Mouse (Mus musculus) kidney, adult 9 months (tissue): ENCODE measurements around the gene Ebf4.
A peak's percentile ranks its signal among the peaks of the same experiment; 100 is the strongest.
"Not testable (repeated sequence)": the region's sequence is repeated elsewhere in the genome, so short reads cannot be mapped to it uniquely, and the experiment has no call there.

Source experiments
- DNase-seq: peaks from one replicate; pipeline ENCODE4 v3.0.0; 2022

Ebf4 gene

DNA sequence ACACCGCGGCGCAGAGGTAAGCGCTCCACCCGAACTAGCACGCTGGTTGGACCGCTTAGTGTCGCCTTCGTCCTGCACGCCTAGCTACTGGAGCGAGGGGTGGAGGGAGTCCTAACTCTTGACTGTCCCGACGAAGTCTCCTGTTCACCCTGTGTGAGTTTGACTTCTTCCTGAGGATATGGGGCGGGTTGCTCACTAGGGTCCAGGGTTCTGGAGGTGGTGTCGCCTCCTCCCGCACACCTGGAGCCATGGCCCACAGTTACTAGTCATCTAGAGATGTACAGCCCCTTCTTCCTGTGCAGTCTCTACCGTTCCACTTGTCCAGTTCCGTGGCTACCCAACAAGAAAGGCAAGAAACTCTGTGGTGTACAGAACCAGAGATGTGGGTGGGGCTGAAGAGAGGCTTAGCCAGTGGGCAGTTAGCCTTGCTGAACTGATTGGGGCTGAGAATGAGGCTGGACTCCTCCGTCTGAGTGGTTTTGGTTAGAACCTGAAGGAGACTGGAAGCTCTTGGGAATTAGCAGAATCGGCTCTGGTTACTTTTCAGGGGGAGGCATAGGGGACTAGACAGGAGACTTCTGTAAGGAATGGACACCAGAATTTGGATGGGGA lies 1.3 kb downstream of the Ebf4 start:
- no peak for DNase-seq

DNA sequence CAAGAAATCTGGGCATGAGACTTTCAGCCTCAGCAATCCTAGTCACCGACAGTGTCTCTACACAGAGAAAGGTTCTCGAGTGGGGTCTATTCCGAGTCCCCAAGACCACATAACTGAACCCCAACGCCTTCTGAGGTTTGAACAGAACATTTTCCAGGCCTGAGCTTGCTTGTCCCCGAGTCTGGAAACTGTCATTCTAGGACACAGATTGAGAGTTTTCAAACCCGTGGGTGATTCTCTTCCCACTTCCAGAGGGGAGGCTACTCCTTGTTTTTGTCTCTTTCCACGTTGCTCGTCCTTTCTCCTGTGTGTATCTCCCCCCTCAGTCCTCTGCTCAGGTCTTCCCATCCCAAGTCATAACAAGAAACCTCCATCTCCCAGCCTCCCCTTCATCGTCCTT lies 2.6 kb downstream of the Ebf4 start:
- no peak for DNase-seq

DNA sequence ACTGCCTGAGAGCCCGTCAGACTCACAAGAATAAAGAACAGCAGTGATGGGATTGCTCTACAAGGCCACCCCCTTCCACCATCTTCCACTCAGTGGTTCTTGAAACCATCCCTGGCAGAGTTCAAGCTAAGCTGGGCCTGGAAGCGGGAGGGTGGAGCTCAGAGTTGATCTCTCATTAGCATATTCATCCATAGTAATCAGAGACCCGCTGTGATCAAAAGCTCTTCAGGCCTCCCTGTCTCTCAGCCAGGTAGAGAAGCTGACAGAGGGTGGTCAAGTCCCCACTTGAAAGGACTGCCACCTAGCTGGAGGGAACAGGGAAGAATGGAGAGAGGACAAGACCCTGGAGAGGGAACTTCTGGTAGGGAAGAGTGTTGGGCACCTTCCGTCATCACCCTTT lies 8.0 kb downstream of the Ebf4 start:
- no peak for DNase-seq

DNA sequence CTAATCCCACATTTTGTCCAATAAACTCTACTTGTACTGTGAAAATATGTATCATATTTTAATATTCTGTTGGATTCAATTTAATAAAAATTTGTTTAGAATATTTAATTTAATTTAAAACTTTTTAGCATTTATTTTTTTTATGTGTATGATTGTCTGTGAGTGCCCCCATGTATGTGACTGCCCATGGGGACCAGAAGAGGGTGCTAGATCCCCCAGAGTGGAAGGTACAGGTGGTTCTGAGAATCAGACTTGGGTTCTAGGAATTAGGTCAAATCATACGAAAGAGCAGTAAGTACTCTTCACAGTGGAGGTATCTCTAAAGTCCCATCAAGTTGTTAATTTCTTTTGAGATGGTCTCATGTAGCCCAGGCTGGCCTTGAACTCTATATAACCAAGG lies 32.1 kb downstream of the Ebf4 start:
- DNase-seq, result no peak

DNA sequence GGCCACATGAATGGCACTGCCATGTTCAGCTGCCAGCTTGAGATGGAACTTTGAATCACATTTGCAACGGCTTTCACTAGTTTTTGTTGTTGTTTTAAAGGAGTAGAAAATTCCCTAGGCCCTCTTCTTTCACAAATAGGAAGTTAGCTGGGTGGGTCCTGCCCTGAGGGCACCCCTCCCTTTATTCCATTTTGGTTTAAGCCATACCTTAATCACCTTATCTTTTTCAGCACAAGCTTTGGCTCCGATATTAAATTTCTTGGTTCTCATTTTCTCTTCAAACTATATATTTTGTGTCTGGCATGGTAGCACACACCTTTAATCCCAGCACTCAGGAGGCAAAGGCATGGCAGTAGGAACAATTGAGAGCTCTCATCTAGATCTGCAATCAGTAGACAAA lies 34.5 kb downstream of the Ebf4 start:
- no peak for DNase-seq

DNA sequence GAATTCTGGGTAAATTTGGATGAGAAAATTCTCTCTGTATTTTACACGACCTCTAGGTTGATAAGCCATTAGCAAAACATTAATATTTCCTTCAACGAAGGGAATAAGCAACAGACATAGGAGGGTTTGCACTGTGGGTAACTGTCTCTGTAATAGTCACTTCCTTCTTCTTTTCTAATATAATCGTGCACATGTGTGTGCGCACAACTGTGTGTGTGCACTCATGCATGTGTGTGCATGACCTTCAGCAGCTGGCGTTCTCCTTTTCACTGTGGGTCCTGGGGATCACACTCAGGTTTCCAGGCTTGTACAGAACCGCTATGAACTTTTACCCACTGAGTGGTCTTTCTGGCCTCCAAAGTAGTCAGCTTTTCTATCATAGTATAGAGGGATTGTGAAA lies 40.1 kb downstream of the Ebf4 start:
- no peak for DNase-seq

DNA sequence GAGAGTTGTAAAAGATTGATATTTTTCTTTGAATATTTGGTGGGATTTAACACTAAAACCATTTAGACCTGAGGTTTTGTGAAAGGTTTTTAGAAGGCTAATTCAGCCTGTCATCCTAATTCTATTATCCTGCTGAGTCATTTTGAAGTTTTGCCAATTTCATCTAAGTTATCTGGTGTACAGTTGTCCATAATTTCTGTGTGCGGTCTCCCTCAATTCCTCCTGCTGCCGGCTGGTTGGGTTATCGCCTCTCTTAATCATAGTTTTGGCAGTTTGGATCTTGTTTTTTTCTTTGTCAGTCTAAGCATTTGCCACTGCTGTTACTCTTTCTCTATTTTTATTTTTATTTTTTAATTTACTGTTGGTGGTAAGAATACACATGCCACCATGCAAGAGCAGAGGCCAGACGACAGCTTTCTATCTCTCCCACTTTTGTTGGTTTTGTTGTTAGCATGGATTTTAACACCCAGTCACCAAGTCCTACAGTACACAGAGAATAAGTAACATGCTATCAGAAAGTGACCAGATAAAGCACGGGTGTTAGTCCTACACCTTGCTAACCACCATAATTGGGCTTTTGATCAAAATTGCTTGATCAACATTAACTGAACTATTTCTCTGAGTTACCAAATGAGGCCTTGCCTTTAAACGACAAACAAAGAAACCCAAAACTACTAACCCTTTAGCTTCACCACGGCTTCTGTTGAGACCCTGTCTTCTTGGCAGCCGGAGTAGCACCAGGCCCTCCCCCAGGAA lies 45.7 kb downstream of the Ebf4 start:
- no peak for DNase-seq

DNA sequence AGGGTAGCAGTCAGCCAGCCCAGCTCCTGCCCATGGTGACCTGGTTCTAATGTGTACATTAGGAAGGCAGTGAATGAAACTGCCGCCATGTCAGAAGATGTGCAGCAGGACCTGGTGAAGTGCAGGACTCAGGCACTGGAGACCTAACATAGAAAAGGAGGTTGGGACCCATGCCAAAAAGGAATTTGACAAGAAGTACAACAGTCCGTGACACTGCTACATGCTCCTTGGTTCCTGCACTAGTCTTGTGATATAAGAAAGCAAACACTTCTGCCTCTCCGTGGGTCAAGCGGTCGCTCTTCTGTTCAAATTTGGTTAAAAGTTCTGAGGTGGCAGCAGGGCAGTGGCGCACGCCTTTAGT lies 46.2 kb downstream of the Ebf4 start:
- no peak for DNase-seq

DNA sequence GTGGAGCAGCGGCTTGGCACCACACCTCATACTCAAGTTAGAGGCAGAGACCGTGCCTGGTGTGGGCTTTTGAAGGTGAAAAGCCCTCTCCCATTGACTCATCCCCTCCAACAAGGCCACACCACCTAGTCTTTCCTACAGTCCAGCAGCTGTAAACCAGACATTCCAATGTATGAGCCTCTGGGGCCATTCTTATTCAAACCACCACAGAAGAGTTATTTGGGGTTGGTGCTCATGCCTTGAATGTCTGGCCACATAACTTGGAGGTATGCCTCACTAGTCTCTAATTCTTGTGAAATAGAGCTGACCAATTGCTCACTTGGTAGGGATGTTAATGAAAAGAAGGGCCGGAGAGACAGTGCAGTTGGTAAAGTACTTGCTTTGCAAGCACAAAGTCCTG lies 55.4 kb downstream of the Ebf4 start:
- no peak for DNase-seq

DNA sequence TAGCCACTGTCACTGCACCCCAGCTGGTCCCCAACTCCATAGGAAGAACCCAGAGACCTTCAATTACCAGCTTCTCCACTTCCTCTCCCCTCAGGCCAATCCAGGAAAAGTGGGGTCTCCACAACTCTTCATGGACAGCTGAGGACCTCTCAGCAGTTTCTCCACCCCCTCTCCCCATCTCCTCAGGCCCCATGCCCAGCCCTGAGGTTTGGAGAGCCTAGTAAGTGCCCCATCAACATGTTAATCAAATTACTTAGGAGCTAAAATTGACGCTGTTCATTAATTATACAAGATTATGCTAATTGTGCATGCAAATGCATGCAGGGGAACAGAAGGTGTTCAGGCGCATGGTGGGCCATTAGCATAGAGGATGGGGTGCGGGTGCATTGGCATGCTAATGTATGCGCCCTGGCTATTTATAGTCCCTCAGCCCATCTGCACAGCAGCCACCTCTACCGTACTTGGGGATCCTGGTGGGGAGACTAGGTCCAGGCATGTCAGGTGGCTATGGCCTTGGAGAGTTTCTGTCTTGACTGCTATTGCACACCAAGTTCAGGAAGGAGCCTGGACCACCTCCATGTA lies 56.9 kb downstream of the Ebf4 start:
- DNase-seq, result no peak

DNA sequence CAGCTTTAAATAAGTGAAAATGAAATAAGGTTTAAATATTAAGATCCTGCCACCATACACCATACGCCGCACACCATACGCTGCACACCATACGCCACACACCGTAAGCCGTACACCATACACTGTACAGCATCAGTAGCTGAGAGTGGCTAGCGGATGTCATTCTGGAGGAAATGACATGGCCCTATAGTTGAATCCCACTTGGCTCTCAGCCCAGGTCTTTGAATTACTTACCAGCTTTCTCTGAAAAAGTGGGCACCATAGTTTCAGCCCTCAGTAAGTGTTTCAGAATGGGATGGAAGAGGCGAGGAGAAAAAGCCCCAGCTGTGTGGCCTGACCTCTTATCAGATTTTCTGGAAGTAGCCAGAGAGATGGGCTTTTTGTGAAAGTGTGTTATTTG lies 58.4 kb downstream of the Ebf4 start:
- DNase-seq, result no peak

DNA sequence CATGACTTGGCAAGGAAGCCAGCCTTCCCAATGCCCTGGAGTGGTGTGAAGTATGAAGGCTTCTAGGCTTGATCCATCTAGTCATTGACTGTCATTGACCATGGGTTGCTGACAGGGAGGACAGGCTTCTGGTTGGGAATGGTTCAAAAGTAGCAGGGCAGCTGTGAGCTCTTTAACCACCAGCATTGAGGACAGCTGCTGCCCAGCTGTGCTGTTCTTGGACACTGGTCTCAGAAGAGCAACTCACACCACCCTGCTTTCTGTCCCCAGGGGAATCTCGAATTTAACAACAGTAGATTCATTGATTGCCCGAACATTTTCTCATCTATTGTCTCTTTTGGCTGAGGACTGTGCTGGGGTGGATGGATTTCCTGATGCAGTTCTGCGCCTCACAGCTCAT lies 58.9 kb downstream of the Ebf4 start:
- no peak for DNase-seq

DNA sequence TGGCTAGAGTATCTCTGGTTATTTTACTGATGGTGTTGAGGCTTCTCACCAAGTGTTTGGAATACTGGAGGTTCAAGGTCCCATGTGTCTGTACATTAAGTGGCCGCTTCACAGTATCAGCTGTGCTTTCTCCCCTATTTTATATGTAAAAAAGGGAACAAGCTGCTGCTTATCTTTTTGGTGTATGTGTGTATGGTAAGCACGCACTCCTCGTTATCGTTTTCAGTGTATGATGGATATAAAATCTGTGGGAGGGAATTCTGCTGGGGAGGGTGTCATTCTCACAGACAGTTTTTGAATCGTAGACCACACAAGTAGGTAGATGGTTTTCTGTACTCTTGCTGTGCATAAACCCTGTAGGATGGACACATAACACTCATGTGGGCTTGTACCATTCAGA lies 62.6 kb downstream of the Ebf4 start:
- no peak for DNase-seq

DNA sequence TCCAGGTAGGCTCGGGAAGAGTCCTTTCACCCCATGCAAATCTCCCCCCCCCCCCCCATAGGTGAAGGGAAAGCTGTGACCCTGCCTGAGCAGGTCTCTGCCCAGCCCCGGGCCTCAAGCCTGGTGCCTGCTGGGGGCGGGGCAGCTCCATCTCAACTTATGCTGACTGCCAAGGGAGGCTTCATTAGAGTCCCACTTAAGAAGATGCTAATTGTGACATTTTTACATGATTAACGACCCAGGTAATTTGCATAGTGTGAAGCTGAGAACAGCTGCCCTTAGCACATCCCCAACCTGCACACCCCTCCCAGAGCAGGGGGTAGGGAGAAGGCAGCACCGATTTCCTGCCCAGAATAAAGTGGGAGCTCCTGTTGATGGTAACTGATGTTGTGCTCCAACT lies 63.9 kb downstream of the Ebf4 start:
- DNase-seq, result no peak

DNA sequence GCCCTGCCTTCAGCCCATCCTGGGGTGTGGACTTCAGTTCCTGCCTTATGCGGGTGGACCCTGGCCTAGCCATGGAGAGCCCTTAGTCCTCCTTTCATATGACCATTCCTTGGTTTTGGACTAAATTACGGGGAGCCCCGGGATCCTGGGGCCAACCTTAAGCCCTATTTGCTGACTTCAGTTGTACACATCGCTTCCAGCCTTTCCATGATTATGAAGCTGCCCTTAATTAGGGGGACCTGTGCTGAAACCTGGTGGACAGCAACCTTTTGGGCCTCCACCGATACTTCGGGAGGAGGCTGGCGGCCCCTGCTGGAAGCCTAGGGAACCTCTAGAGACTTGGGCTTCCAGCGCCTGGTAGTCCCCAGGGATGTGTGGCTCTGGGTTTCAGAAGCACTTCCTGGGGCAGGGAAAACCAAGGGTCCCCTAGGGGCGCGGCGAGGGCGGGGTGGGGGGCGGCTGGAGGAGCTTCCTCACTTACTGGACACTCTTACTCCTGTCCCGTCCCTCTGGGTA lies 67.6 kb downstream of the Ebf4 start:
- DNase-seq, result peak; percentile 49

DNA sequence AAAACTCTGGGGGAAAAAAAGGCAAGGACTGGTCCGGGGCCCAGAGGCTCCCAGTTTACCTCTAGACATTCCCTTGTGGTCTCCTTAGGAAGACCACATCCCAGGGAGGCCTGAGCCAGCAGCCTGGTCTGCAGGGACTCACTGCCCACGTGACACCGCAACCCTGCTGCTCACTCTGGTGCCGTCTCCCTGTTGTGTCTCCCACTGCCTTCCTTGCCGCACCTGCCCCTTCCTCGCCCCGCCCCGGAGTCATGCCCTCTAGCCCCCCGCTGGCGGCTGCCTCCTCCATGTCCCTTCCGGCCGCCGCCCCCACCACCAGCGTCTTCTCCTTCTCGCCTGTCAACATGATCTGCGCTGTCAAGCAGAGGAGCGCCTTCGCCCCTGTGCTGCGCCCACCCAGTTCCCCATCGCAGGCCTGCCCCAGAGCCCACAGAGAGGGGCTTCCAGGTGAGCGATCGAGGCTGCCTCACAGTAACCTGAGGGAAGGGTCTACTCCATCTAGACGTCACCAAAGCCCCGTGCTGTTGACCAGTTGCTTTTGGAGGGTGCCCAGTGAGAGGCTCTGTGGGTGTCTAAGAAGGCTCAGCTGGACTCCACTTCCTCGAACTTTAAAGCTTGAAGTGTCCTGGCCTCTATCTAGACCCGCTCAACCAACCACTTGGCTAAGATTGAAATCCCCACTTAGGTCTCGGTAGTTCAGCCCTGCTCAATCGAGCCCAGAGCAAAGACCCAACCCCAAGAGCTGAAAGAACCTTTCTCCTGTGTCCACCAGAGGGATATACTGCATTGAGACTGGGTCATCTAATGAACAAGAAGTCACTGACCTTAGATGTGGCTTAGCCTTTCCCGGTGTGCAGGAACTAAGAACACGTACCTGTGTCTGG lies 70.5 kb downstream of the Ebf4 start:
- DNase-seq, result no peak

DNA sequence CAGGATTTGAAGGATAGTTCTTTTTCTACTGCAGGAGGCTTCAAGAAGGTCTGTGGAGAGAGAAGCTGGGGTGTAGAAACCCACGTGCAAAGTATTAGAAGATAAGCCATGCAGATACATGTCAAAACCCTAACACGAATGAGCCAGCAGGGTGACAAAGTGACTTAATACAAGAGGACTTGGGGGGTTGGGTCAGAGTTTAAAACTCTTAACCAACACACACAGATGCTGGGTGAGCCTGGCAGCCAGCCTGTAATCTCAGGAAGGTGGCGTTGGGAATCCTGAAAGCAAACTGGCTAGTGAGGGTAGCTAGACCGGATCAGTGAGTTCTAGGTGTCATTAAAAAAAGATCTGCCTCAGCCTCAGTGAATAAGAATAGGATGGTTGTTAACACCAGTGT lies 72.4 kb downstream of the Ebf4 start:
- no peak for DNase-seq

DNA sequence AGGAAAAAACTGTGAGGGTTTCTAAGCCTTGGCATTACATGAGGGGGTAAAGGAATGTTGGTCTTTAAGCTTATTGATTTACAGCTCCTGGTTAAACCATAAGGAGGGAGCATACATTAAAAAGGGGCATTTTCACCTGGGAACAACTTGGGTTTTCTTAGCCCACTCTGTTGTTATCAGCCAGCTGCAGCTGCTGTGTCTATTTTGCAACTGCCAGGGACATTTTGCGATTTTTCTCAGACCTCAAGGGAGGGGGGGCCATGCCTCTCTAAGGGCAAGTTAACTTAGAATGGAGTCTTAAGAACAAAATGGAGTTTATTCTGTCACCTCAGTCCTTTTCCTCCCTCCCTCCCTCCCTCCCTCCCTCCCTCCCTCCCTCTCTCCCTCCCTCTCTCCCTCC lies 78.1 kb downstream of the Ebf4 start:
- DNase-seq, result not testable (repeated sequence)

DNA sequence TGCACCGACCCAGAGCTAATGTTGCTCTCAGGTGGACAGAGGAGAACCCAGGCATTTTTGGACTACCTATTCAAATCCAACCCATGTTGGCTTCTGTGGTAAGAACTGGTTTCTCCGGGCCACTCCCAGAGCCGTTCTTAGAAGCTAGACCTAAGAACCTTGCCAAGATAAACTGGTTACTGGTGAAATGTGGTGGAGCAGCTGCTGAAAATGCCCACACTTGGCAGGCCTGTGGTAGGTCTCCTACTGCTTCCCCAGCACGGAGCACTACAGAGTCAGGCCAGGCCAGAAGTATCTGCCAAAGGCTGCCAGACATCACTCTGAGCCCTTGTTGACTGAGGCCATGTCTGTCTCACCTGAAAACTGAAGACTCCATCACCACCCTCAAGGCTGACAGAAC lies 80.0 kb downstream of the Ebf4 start:
- no peak for DNase-seq

DNA sequence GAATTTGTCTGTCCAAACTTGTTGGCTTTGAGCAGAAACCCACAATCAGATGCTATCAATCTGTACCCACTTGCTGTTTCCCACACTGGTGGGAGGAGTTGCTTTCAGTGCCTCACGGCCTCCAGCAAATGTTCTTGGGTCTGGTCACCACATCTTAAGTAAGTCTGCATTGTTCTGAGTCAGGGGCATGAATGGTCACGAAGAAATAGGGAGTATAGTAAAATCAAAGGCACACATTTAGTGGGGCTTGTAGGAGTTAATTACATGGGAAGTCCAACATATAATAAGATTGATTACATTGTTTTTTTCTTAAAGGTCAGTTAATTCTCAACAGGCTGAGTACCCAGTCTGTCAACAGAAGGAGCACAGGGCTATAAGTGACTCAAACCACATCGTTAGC lies 88.2 kb downstream of the Ebf4 start:
- DNase-seq, result no peak

DNA sequence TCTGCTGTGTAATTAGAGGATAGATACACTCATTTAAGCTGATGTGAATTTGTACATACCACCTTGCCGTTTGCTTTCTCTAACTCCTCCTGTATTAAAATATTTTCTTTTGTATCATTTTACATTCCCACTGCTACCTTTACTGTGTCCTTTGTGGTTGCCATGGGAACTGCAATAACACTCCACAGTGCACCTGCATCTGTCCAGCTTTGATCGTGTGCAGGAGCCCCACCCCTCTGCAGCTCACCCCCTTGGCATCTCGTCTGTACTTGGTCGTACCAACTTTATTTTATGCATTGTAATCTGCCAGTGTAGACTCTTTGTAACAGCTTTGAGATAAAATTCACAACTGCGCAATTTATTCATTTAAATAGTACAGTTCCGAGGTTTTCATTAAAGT lies 88.9 kb downstream of the Ebf4 start:
- DNase-seq, result no peak

DNA sequence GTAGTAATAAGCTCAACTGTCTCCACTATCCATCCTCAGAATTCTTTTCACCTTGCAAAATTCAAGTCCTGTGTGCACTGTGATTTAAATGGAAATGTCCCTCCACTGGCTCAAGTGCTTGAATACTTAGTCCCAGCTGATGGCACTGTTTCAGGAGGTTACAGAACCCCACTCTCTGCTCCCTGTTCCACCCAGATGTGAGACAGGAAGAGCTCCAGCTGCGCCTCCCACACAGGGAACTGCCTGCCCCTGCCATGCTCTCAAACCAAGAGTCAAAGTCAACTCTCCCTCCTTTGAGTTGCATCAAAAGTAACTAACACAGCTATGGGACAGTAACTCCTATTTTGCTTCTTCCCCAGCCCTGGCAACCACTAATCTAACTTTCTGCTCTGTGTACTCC lies 91.2 kb downstream of the Ebf4 start:
- no peak for DNase-seq

DNA sequence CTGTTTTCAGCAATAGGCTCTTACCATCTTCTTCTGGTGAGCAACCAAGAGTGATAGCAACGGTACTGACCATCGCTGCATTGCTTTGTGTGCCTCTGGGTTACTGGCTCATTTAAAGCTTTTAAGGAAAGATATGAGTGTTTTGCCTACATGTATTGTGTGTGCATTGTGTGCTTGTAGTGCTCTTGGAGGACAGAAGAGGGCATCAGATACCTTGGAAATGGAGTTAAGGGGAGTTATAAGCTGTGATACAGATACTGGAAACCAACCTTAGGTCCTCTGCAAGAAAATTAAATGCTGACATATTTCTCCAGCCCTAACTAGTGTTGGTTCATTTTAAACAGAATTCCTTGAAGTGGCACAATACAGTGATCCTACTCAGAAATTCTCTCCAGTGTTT lies 93.8 kb downstream of the Ebf4 start:
- DNase-seq, result no peak
